Mouse (Mus musculus) lung, adult 2 months (tissue): Measurements from ENCODE around the gene 4632433K11Rik.

ENCODE experiments used
- CTCF ChIP-seq: fragments of 200-500 bp; IDR thresholded peaks from 2 replicates; pipeline ENCODE4 v1.5.1; 2011; ENCODE audit warnings: mild to moderate bottlenecking, low read length, control low read depth; ENCODE audit not compliant: insufficient read depth
- POLR2A ChIP-seq: fragments of 200-500 bp; IDR thresholded peaks from 2 replicates; pipeline ENCODE4 v1.6.1; 2011; ENCODE audit warnings: low read depth, mild to moderate bottlenecking, control low read depth, low read length, borderline replicate concordance; ENCODE audit errors: extremely low read depth

DNA sequence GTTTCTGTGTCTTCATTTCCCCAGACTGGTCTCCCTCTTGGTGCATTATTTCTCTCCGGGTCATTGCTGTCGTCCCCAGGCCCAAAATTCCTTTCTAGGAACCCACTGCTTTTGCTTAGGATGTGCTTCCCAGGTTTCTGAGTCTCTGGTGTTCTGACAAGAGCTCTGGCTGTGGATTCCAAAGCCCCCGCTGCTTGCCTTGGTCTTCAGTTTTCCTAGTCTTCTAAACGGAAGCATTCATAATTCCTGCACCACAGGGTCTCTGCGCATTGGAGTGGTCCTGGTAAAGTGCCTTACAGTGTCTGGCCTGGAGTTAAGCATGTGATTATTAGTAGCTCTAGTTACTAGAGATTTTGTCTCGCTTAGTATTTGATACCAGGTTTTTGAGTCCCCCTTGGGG is 46.9 kb downstream of the 4632433K11Rik start:
- TF ChIP-seq CTCF (no peak), POLR2A (no peak)
